Mouse (Mus musculus) heart, postnatal 0 days (tissue): ENCODE data around the gene Esp15. TPM values are rescaled to one million over a fixed set of nuclear protein-coding genes. Genes with fewer than 3 reads are reported as not detected.
"Not testable (repeated sequence)": the region's sequence is repeated elsewhere in the genome, so short reads cannot be mapped to it uniquely, and the experiment has no call there.

Experiments used
- ATAC-seq: fragments of 200-750 bp; cut with Nextera tagmentation; 2 replicates; pipeline ENCODE4 v1.8.0; 2017; ENCODE audit warnings: low read depth, moderate number of reproducible peaks, moderate library complexity; ENCODE audit not compliant: insufficient read depth
- DNase-seq: peaks from one replicate; pipeline ENCODE4 v3.0.0-alpha.2; 2016; ENCODE audit warnings: low spot score
- H3K27ac ChIP-seq: fragments of 300-500 bp; sonication (generic); 2 replicates; pipeline ENCODE4 v1.5.1; 2014; ENCODE audit warnings: low read depth, mild to moderate bottlenecking
- H3K27me3 ChIP-seq: fragments of 300-500 bp; sonication (generic); 2 replicates; pipeline ENCODE4 v1.6.1; 2014; ENCODE audit warnings: low read length, mixed read lengths; ENCODE audit not compliant: control insufficient read depth, insufficient read depth
- H3K36me3 ChIP-seq: fragments of 300-500 bp; sonication (generic); replicated peaks from 2 replicates; pipeline ENCODE4 v1.6.1; 2014; ENCODE audit warnings: low read length, mixed read lengths; ENCODE audit not compliant: control insufficient read depth, insufficient read depth
- H3K4me1 ChIP-seq: fragments of 300-500 bp; sonication (generic); 2 replicates; pipeline ENCODE4 v1.6.1; 2014; ENCODE audit warnings: antibody characterized with exemption; ENCODE audit not compliant: control insufficient read depth, insufficient read depth
- H3K4me2 ChIP-seq: fragments of 300-500 bp; sonication (generic); 2 replicates; pipeline ENCODE4 v1.6.1; 2014; ENCODE audit warnings: low read depth, mild to moderate bottlenecking, low read length, moderate library complexity
- H3K4me3 ChIP-seq: fragments of 300-500 bp; sonication (generic); 2 replicates; pipeline ENCODE4 v1.5.1; 2014; ENCODE audit warnings: low read depth, low read length
- H3K9ac ChIP-seq: fragments of 300-500 bp; sonication (generic); replicated peaks from 2 replicates; pipeline ENCODE4 v1.6.1; 2014; ENCODE audit warnings: low read depth, low read length, mixed read lengths
- H3K9me3 ChIP-seq: fragments of 300-500 bp; sonication (generic); replicated peaks from 2 replicates; pipeline ENCODE4 v1.6.1; 2016; ENCODE audit warnings: low read length; ENCODE audit not compliant: control insufficient read depth
- CTCF ChIP-seq: IDR thresholded peaks from 2 replicates; pipeline ENCODE4 v1.5.1; 2016; ENCODE audit warnings: antibody characterized with exemption, control low read depth, low read depth
- EP300 ChIP-seq: IDR thresholded peaks from 2 replicates; pipeline ENCODE4 v1.6.1; 2016; ENCODE audit warnings: antibody characterized with exemption, low read depth
- WGBS: fragments of 180-500 bp; shearing (Covaris S2); extraction: QIAGEN DNeasy Blood & Tissue Kit; methylation state at CpG from one replicate; pipeline ENCODE4 v1.1.7; 2014; 5-methylcytosine and 5-hydroxymethylcytosine counted together
- polyA plus RNA-seq: library from polyadenylated mRNA; unstranded; fragments of >200 nt; fragmentation: Nextera tagmentation; extraction: Ambion mirVana; gene quantifications from 2 replicates; pipeline ENCODE4 v1.2.1, GENCODE M21; 2015
- total RNA-seq: library from RNA; depleted of rRNA; stranded (reverse); fragments of >200 nt; gene quantifications from 2 replicates; pipeline ENCODE4 v1.2.3, GENCODE M21; 2014; ENCODE audit warnings: low replicate concordance; rRNA removed

The Esp15 gene
- total RNA-seq: not detected in 2 replicates
- not detected in 2 replicates for polyA plus RNA-seq

DNA sequence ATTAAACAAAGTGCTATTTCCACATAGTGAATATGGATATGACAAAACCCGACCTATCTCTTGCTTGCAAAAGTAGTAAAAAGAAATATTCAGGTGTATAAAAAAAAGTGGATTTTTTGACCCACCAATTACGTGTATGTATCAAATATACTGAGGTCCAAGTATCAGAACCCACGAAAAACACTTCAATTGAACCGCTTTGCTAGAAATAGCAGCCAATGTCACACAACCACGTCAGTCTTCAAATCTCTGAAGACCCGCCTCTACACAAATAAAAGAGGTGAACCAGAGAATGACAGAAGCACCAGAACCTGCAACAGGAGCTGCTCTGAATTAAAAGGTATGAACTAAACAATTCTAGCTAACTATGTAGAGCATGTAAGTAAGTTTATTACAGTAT is at the start of gene Esp15:
Gene Esp15, plus strand, starts transcription at position 301 of the 400 bp plus-strand sequence.
- ATAC-seq, H3K4me2 ChIP-seq, H3K4me1 ChIP-seq, H3K4me3 ChIP-seq, H3K36me3 ChIP-seq, H3K27me3 ChIP-seq, H3K27ac ChIP-seq, DNase-seq, H3K9me3 ChIP-seq, H3K9ac ChIP-seq: not testable (repeated sequence)
- 53% methylated on average over 6 of the region's 6 CpGs for WGBS

DNA sequence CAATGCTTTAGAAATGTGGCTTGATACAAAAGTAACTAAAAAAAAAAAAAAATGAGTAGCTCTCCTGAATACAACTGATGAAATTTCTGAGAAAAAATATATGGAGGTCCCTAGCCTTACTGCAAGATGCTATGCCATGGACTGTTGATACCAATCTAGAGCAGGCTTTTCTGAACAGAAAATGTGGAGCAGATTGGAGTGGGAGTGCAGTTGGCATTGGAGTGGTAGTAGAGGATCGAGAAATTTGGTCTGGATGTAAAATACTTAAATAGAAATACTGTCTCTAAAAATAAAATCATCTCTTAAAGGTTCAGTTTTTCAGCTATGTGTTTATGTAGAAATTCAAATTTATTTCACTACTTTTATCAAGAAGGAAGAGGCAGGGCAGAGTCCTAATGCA is 49.2 kb upstream of the Esp15 start:
- H3K36me3 ChIP-seq: no peaks in the 10 kb centered on the region
- H3K27ac ChIP-seq: no peak overlapping the region
- no peaks in the 10 kb centered on the region for H3K27me3 ChIP-seq
- no peaks in the 10 kb centered on the region for H3K4me1 ChIP-seq
- ATAC-seq (no peak), DNase-seq (no peak)
- TF ChIP-seq CTCF (no peak), EP300 (no peak)
- peaks cover 3% of the 10 kb centered on the region; the same call in 1 of the 2 replicates for H3K9me3 ChIP-seq
- H3K4me2 ChIP-seq: no peak overlapping the region
- H3K9ac ChIP-seq: no peak overlapping the region
- no peak overlapping the region for H3K4me3 ChIP-seq
- WGBS: 25% methylated on average over 1 of the region's 1 CpGs

Other genes with a start within 250 kb of the Esp15 start
- gene Esp18, start 234.6 kb upstream of the Esp15 start, total RNA-seq: not detected in 2 replicates
- gene Esp18, start 234.6 kb upstream of the Esp15 start, polyA plus RNA-seq: not detected in 2 replicates
- not detected in 2 replicates for gene Esp16, start 104.8 kb upstream of the Esp15 start, total RNA-seq
- gene Esp16, start 104.8 kb upstream of the Esp15 start, polyA plus RNA-seq: not detected in 2 replicates